Mouse (Mus musculus): ENCODE data around the gene H2-M2. TPM values are rescaled to one million over a fixed set of nuclear protein-coding genes. Genes with fewer than 3 reads are reported as not detected.

H2-M2 gene
- not detected in 2 replicates for total RNA-seq (2017)

- ATAC-seq (replicated peaks in 1 of 2; ENCODE audit: insufficient read depth in 1 of 2, low FRiP score in 2 of 2, low TSS enrichment in 1 of 2, low read depth in 1 of 2, poor library complexity in 2 of 2, severe bottlenecking in 2 of 2) = no peak
Measured at GRCm38 (mm10) chr17:37483452-37483851, at the start of gene H2-M2. Gene H2-M2, minus strand, starts transcription at chr17:37483552.

- peak; percentile 64 to 71 for ATAC-seq (replicated peaks in 1 of 2; ENCODE audit: insufficient read depth in 1 of 2, low FRiP score in 2 of 2, low TSS enrichment in 1 of 2, low read depth in 1 of 2, poor library complexity in 2 of 2, severe bottlenecking in 2 of 2)
Measured at GRCm38 (mm10) chr17:37525427-37525826, 42.1 kb upstream of the H2-M2 start.

- peak in 1 of 2 experiments; percentile 48; a peak in 2 of 4 replicates for ATAC-seq (replicated peaks in 1 of 2; ENCODE audit: insufficient read depth in 1 of 2, low FRiP score in 2 of 2, low TSS enrichment in 1 of 2, low read depth in 1 of 2, poor library complexity in 2 of 2, severe bottlenecking in 2 of 2)
Measured at GRCm38 (mm10) chr17:37524612-37525011, 41.3 kb upstream of the H2-M2 start.

GRCm38 (mm10) chr17:37507730-37508129, 24.4 kb upstream of the H2-M2 start, which contains the start of gene Olfr111:
Gene Olfr111, plus strand, starts transcription at chr17:37508030.
- ATAC-seq (replicated peaks in 1 of 2; ENCODE audit: insufficient read depth in 1 of 2, low FRiP score in 2 of 2, low TSS enrichment in 1 of 2, low read depth in 1 of 2, poor library complexity in 2 of 2, severe bottlenecking in 2 of 2) = no peak

- ATAC-seq (replicated peaks in 1 of 2; ENCODE audit: insufficient read depth in 1 of 2, low FRiP score in 2 of 2, low TSS enrichment in 1 of 2, low read depth in 1 of 2, poor library complexity in 2 of 2, severe bottlenecking in 2 of 2) = peak; percentile 62 to 71; a peak in 3 of 4 replicates
Measured at GRCm38 (mm10) chr17:37491930-37492518, 8.7 kb upstream of the H2-M2 start, which contains the start of gene Olfr110. Gene Olfr110, plus strand, starts transcription at chr17:37492468.

- ATAC-seq (replicated peaks in 1 of 2; ENCODE audit: insufficient read depth in 1 of 2, low FRiP score in 2 of 2, low TSS enrichment in 1 of 2, low read depth in 1 of 2, poor library complexity in 2 of 2, severe bottlenecking in 2 of 2) = no peak
Measured at GRCm38 (mm10) chr17:37458616-37459015, 24.7 kb downstream of the H2-M2 start, which contains the start of gene Olfr109. Gene Olfr109, plus strand, starts transcription at chr17:37458916.

- no peak for ATAC-seq (replicated peaks in 1 of 2; ENCODE audit: insufficient read depth in 1 of 2, low FRiP score in 2 of 2, low TSS enrichment in 1 of 2, low read depth in 1 of 2, poor library complexity in 2 of 2, severe bottlenecking in 2 of 2)
Measured at GRCm38 (mm10) chr17:37445180-37445579, 38.2 kb downstream of the H2-M2 start, which contains the start of gene Olfr108. Gene Olfr108, plus strand, starts transcription at chr17:37445480.

Other genes starting within 250 kb of the H2-M2 start
- not detected in 2 replicates for gene Olfr97, start 246.2 kb downstream of the H2-M2 start, total RNA-seq (2017)
- gene Olfr98, start 219.8 kb downstream of the H2-M2 start, total RNA-seq (2017) = not detected in 2 replicates
- gene H2-M3, start 213.3 kb downstream of the H2-M2 start, total RNA-seq (2017) = 34.3 and 53.5 TPM in 2 replicates
- gene Olfr99, start 200.1 kb downstream of the H2-M2 start, total RNA-seq (2017) = not detected in 2 replicates
- not detected in 2 replicates for gene Olfr101, start 179.2 kb downstream of the H2-M2 start, total RNA-seq (2017)
- gene Olfr102, start 166.5 kb downstream of the H2-M2 start, total RNA-seq (2017) = not detected in 2 replicates
- not detected in 2 replicates for gene Olfr103, start 143.9 kb downstream of the H2-M2 start, total RNA-seq (2017)
- gene Olfr104-ps, start 124.0 kb downstream of the H2-M2 start, total RNA-seq (2017) = not detected in 2 replicates
- gene Olfr105-ps, start 104.5 kb downstream of the H2-M2 start, total RNA-seq (2017) = not detected in 2 replicates
- gene Olfr106-ps, start 93.2 kb downstream of the H2-M2 start, total RNA-seq (2017) = not detected in 2 replicates
- not detected in 2 replicates for gene Olfr107, start 84.3 kb downstream of the H2-M2 start, total RNA-seq (2017)
- not detected in 2 replicates for gene Olfr108, start 38.1 kb downstream of the H2-M2 start, total RNA-seq (2017)
- not detected in 2 replicates for gene Olfr109, start 24.6 kb downstream of the H2-M2 start, total RNA-seq (2017)
- not detected in 2 replicates for gene Olfr110, start 8.9 kb upstream of the H2-M2 start, total RNA-seq (2017)
- gene Olfr111, start 24.5 kb upstream of the H2-M2 start, total RNA-seq (2017) = not detected in 2 replicates
- gene Olfr112, start 85.9 kb upstream of the H2-M2 start, total RNA-seq (2017) = not detected in 2 replicates
- gene Olfr113, start 94.1 kb upstream of the H2-M2 start, total RNA-seq (2017) = not detected in 2 replicates
- gene Olfr114, start 109.2 kb upstream of the H2-M2 start, total RNA-seq (2017) = not detected in 2 replicates
- gene Olfr115, start 143.6 kb upstream of the H2-M2 start, total RNA-seq (2017) = not detected in 2 replicates
- not detected in 2 replicates for gene Olfr116, start 143.6 kb upstream of the H2-M2 start, total RNA-seq (2017)
- gene Olfr117, start 180.2 kb upstream of the H2-M2 start, total RNA-seq (2017) = not detected in 2 replicates
- gene Olfr118, start 183.4 kb upstream of the H2-M2 start, total RNA-seq (2017) = not detected in 2 replicates
- not detected in 2 replicates for gene Olfr119, start 213.0 kb upstream of the H2-M2 start, total RNA-seq (2017)
- not detected in 2 replicates for gene Olfr120, start 238.3 kb upstream of the H2-M2 start, total RNA-seq (2017)